Mouse (Mus musculus): ENCODE data around the gene Myom1. TPM values are rescaled to one million over a fixed set of nuclear protein-coding genes. Genes with fewer than 3 reads are reported as not detected.

The Myom1 gene
- polyA plus RNA-seq, 1 experiment from 2014 or later: 2.8 TPM

DNA sequence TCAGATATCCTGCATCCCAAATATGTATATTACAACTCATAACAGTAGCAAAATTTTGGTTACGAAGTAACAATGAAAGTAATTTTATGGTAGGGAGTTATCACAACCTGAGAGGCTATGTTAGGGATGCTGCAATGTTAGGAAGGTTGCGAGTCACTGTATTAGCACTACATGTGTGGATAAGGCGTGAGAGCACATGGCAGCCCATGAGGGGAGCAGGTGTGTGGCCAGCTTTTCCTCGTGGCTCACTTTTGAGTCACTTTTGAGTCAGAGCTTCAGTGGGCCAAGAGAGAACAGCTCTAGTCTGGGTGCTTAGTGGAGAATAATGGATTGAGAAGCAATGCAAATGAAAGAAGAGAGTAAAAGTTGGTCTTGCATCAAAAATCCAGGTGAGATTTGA lies 139.6 kb downstream of the Myom1 start:
- Histone ChIP-seq H3K9ac (no peak overlapping the region), H3K4me3 (no peak overlapping the region), H3K36me3 (no peaks in the 10 kb centered on the region), H3K27me3 (replicated peaks) (no peaks in the 10 kb centered on the region), H3K4me1 (no peaks in the 10 kb centered on the region), H3K9me3 (no peaks in the 10 kb centered on the region), H3K4me2 (replicated peaks) (no peak overlapping the region), H3K27ac (no peak overlapping the region)
- 84% methylated on average over 4 of the region's 4 CpGs for WGBS
- ATAC-seq (ENCODE audit: low FRiP score, low read depth): no peak

DNA sequence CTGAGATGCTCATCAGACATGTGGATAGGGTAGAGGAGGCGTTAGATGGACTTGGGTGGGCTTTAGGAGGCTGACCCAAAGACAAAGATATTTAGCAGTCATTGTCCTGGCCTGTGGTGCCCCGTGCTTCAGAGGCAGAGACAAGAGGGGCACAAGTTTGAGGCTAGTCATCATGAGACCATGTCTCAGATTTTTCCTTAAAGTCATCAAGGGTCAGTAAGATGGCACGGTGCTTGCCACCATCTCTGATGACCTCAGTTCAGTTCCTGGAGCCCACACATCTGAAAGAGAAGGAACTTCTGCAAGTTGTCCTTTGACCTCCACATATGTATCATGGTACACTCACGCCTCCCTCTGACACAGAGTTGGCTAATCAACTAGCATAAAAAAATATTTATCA lies 140.7 kb downstream of the Myom1 start:
- Histone ChIP-seq H3K4me2 (replicated peaks) (no peak overlapping the region), H3K27me3 (replicated peaks) (no peaks in the 10 kb centered on the region), H3K4me3 (no peak overlapping the region), H3K9me3 (no peaks in the 10 kb centered on the region), H3K4me1 (no peaks in the 10 kb centered on the region), H3K9ac (no peak overlapping the region), H3K27ac (no peak overlapping the region), H3K36me3 (no peaks in the 10 kb centered on the region)
- ATAC-seq (ENCODE audit: low FRiP score, low read depth): no peak
- WGBS: 90% methylated on average over 4 of the region's 4 CpGs

DNA sequence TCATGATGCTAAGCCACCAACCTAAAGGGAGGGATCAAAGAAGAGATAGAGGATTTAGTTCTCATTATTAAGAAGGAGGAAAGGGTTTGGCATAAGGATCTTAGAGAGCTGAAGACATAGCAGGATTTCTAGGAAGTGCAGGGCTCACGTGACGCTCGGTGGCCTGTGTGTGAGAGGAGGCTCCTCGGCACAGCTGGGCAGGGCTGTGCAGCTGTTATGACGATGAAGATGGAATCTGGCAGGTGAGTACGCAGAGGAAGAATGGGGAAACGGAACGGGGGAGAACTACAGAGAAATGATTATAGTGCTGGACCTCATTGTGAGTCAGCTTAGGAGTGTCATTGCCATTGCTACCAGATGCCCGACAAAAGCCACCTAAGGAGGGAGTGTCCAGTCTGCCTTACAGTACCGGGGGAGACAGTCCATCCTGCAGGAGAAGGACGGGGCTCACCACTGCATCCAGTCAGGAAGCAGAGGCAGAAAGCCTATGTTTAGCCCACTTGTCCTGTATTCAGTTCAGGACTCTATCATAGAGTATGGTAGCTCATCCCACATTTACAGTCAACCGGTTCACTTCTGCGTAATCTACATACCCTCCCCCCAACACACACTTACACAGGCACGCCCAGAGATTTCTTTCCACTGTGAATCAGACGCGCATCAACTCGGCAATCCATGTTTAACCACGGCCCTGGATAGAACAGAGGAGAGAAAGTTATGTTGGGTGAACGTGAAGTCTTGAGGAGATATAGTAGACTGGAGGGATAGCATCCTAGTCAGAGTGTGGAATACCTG lies 142.1 kb downstream of the Myom1 start:
- H3K4me1 ChIP-seq: no peaks in the 10 kb centered on the region
- no peaks in the 10 kb centered on the region for H3K27me3 ChIP-seq (replicated peaks)
- no peak overlapping the region for H3K9ac ChIP-seq
- no peaks in the 10 kb centered on the region for H3K9me3 ChIP-seq
- no peak overlapping the region for H3K4me3 ChIP-seq
- H3K36me3 ChIP-seq: no peaks in the 10 kb centered on the region
- ATAC-seq (ENCODE audit: low FRiP score, low read depth): no peak
- 89% methylated on average over 19 of the region's 19 CpGs for WGBS
- H3K4me2 ChIP-seq (replicated peaks): no peak overlapping the region
- H3K27ac ChIP-seq: no peak overlapping the region

DNA sequence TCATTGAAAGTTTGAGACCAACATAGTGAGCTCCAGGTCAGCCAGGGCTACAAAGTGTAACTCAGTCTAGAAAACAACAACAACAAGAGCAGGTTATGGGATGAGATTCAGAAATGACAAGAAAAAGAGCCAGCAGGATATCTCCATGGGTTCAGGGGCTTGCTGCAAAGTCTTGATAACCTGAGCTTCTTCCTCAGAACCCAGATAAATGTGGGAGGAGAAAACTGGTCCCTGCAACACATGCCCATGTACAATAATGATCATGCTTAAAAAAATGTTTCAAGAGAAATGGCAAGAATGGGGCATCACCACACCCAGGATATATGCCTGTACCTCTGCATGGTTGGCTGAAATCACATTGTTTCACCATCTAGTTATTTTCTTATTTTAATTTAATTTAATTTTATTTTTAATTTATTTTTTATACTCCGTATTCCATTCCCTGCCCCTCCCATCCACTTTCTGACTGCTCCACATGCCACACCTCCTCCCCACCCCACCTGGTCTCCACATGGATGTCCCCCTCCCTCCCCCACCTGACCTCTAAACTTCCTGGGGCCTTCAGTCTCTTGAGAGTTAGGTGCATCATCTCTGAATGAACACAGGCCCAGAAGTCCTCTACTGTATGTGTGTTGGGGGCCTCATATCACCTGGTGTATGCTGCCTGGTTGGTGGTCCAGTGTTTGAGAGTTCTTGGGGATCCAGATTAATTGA lies 143.0 kb downstream of the Myom1 start:
- Histone ChIP-seq H3K4me3 (no peak overlapping the region), H3K4me1 (no peaks in the 10 kb centered on the region), H3K9ac (no peak overlapping the region), H3K27me3 (replicated peaks) (no peaks in the 10 kb centered on the region), H3K4me2 (replicated peaks) (no peak overlapping the region), H3K9me3 (no peaks in the 10 kb centered on the region), H3K36me3 (no peaks in the 10 kb centered on the region), H3K27ac (no peak overlapping the region)
- no peak for ATAC-seq (ENCODE audit: low FRiP score, low read depth)
- 100% methylated on average over 1 of the region's 1 CpGs for WGBS

DNA sequence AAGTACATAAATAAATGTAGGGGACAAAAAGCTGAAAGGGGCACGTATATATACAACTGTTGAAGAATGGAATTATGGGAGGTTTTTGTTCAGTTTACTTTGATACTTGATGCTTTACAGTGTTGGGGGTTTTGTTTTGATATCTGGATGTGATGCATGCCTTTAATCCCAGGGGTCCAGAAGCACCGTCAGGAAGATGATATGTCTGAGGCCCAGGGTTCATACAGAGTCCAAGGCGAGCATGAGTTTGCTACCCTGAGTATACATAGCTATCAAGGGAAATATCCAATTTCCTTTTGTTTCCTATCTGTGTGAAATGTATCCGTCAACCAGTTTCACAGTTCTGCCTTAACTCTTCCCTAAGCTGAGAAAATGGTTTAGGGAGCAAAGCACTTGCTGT lies 150.9 kb downstream of the Myom1 start:
- WGBS: 58% methylated on average over 4 of the region's 4 CpGs

DNA sequence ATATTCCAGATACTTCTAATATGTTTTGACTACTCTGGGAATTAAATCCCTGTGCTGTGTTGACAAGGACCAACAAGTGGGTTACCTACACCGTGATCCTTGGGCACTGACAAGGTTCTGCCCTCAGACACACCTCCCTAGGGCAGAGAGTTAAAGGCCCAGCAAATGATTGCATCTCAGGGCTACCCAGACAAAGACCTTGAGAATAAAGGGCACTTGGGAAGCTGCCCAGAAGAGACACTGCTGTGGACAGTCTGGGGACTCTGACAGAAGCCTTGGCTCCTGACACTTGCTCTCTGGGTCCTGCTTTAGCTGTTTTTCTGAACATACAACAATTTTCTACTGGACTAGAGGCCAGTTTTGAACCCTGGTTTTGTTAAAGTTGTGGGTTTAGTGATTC lies 152.8 kb downstream of the Myom1 start:
- Histone ChIP-seq H3K4me3 (no peak overlapping the region), H3K27ac (no peak overlapping the region), H3K4me1 (peaks cover 9% of the 10 kb centered on the region), H3K27me3 (replicated peaks) (no peaks in the 10 kb centered on the region), H3K4me2 (replicated peaks) (no peak overlapping the region), H3K9ac (no peak overlapping the region), H3K9me3 (no peaks in the 10 kb centered on the region), H3K36me3 (no peaks in the 10 kb centered on the region)
- ATAC-seq (ENCODE audit: low FRiP score, low read depth): no peak
- WGBS: 61% methylated on average over 1 of the region's 1 CpGs

More for the DNA sequence above, 150.9 kb downstream of the Myom1 start:
- Histone ChIP-seq H3K4me1 (no peaks in the 10 kb centered on the region), H3K27ac (no peak overlapping the region), H3K9ac (no peak overlapping the region), H3K4me2 (replicated peaks) (no peak overlapping the region), H3K36me3 (no peaks in the 10 kb centered on the region), H3K9me3 (no peaks in the 10 kb centered on the region), H3K4me3 (no peak overlapping the region), H3K27me3 (replicated peaks) (no peaks in the 10 kb centered on the region)
- no peak for ATAC-seq (ENCODE audit: low FRiP score, low read depth)

DNA sequence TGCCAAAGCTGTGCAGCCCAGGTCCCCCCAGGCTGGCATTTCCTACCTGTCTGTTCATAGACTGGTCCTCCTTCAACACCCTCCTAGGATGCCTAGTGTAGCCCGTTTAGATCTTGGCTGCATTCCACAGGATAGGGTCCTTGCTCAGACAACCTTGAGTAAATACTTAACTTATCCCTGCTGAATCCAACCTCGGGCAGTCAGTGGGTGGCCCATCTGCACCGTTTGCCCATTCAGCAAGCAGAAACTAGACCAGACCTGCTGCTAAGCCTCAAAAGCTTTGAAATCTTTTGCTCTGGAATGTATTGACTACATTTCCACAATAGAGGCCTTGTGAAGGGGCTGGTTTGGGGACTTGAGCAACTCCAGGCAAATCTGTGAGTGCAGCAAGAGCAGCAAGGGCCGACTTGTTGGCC lies 156.7 kb downstream of the Myom1 start:
- no peak for ATAC-seq (ENCODE audit: low FRiP score, low read depth)
- peaks cover 9% of the 10 kb centered on the region for H3K4me1 ChIP-seq
- no peak overlapping the region for H3K4me2 ChIP-seq (replicated peaks)
- no peak overlapping the region for H3K4me3 ChIP-seq
- no peaks in the 10 kb centered on the region for H3K36me3 ChIP-seq
- H3K9ac ChIP-seq: no peak overlapping the region
- WGBS: 32% methylated on average over 4 of the region's 4 CpGs
- H3K27me3 ChIP-seq (replicated peaks): no peaks in the 10 kb centered on the region
- no peaks in the 10 kb centered on the region for H3K9me3 ChIP-seq
- H3K27ac ChIP-seq: no peak overlapping the region

DNA sequence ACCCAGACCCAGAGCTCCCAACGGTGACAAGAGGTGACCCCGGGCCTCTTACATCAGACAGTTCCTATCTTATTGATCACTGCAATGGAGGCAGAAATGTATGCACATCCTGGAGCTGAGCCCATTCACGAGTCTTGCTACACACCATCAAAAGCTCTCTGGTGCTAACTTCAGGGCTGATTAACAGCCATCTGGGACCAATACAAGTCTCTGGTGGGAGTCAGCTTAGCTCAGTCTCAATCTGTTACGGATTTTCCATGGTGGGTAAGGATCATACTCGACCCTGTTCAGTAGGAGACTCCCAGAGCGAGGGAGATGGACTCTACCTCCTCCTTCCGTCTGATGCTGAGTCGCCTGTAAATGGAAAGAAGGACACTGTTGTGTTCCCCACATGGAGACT lies 157.3 kb downstream of the Myom1 start:
- no peak overlapping the region for H3K4me2 ChIP-seq (replicated peaks)
- no peak overlapping the region for H3K9ac ChIP-seq
- peaks cover 9% of the 10 kb centered on the region for H3K4me1 ChIP-seq
- H3K9me3 ChIP-seq: no peaks in the 10 kb centered on the region
- no peak for ATAC-seq (ENCODE audit: low FRiP score, low read depth)
- H3K4me3 ChIP-seq: no peak overlapping the region
- no peaks in the 10 kb centered on the region for H3K36me3 ChIP-seq
- no peak overlapping the region for H3K27ac ChIP-seq
- 65% methylated on average over 8 of the region's 8 CpGs for WGBS
- H3K27me3 ChIP-seq (replicated peaks): no peaks in the 10 kb centered on the region

DNA sequence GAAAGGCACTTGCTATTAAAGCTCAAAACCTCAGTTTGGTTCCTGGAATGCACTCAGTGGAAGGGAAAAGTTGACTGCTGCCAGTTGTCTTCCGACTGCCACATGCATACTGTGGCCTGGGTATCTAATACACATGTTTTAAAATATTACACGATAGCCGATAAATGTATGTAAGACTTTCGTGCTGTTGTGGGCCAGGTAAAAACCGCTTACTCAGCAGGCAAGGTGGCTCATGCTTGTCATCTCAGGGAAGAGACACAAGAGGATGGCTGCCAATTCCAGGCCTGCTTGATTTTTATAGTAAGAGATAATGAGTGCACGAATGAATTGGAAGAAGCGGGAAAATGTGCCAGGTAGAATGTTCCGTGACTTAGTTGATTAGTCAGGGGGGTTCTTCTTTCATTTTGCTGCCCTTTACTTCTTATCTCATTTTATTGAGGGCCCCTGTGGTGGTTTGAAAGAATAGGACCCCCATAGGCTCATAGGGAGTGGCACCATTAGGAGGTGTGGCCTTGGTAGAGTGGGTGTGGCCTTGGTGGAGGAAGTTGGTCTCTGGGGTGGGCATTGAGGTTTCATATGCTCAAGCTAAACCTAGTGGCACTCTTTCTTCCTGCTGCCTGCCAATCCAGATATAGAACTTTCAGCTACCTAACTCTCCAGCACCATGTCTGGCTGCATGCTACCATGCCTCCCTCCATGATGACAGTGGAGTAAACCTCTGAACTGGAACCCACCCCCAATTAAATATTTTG lies 158.0 kb downstream of the Myom1 start:
- H3K36me3 ChIP-seq: no peaks in the 10 kb centered on the region
- H3K4me3 ChIP-seq: no peak overlapping the region
- H3K4me1 ChIP-seq: peaks cover 9% of the 10 kb centered on the region
- ATAC-seq (ENCODE audit: low FRiP score, low read depth): no peak
- 92% methylated on average over 8 of the region's 8 CpGs for WGBS
- H3K9ac ChIP-seq: no peak overlapping the region
- H3K27ac ChIP-seq: no peak overlapping the region
- H3K27me3 ChIP-seq (replicated peaks): no peaks in the 10 kb centered on the region
- no peak overlapping the region for H3K4me2 ChIP-seq (replicated peaks)
- H3K9me3 ChIP-seq: no peaks in the 10 kb centered on the region

DNA sequence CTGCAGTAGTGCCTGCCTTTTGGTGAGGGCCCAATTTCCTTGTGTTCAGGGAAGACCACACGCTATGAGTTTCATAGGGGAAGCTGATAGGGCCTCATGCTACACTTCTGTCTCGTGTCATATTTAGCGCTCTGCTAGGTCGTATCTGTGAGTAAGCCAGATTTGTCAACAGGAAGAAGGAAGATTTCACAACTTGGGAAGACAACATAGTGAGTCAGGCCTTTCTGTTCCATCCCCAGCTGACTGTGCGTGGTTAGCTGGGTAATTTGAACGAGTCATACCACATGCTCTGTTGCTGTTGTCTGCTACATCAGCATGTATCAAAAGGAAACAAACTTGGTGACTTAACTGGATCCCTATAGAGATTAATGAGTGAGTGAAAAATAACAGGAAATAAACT lies 162.6 kb downstream of the Myom1 start:
- Histone ChIP-seq H3K36me3 (no peaks in the 10 kb centered on the region), H3K9ac (no peak overlapping the region), H3K4me2 (replicated peaks) (no peak overlapping the region), H3K4me3 (no peak overlapping the region), H3K27me3 (replicated peaks) (no peaks in the 10 kb centered on the region), H3K27ac (no peak overlapping the region), H3K4me1 (no peaks in the 10 kb centered on the region), H3K9me3 (no peaks in the 10 kb centered on the region)
- ATAC-seq (ENCODE audit: low FRiP score, low read depth): no peak
- WGBS: 84% methylated on average over 6 of the region's 6 CpGs

DNA sequence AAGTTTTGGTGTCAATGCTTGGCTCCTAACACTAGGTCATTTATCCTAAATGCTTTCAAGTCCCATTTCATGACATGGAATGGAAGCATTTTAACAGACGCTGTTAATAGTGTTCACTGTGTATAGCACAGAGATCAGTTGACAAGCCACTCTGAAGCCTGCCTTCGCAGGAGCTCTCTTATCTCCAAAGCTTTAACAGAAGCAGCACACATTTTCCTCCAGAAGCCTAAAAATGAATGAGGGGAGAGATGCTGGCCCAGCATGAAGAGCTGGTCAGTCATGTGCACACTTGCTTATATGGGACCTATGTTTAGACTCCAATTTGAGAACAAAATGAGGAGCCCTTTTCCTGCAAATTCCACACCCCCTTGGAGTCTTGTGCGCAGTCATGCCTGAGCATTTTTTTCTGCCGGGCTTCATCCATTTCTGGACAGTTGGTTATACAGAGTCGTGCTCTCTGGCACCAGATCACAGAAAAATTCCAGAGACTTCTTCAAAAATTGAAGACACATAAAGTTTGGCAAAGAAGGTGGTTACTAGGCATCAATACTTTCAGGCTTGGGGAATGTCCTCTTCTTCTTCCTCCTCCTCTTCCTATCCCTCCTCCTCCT lies 165.9 kb downstream of the Myom1 start:
- 86% methylated on average over 5 of the region's 5 CpGs for WGBS

DNA sequence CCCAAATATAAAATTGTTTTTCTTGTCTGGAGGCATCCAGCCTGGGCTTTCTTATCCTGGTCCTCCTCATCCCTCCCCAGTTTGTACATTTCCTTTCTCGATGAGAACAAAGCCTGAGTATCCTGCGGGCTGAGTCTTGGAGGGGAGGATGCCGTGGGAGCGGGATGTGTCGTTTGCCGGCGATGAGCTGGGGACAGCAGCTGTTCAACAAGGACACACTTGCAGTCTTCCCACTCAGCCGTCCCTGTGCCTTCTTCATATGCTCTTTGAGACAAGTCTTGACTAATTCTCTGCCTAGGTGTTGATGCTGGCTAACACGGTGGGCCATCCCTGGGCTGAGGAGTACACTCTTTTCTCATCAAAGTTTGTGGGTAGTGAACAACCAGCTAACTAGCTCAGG lies 166.4 kb downstream of the Myom1 start:
- Histone ChIP-seq H3K9me3 (no peaks in the 10 kb centered on the region), H3K9ac (no peak overlapping the region), H3K4me3 (no peak overlapping the region), H3K36me3 (no peaks in the 10 kb centered on the region), H3K4me1 (no peaks in the 10 kb centered on the region), H3K27me3 (replicated peaks) (no peaks in the 10 kb centered on the region), H3K27ac (no peak overlapping the region), H3K4me2 (replicated peaks) (no peak overlapping the region)
- 66% methylated on average over 9 of the region's 9 CpGs for WGBS
- ATAC-seq (ENCODE audit: low FRiP score, low read depth): no peak

More for the DNA sequence above, 165.9 kb downstream of the Myom1 start:
- no peak overlapping the region for H3K9ac ChIP-seq
- no peak overlapping the region for H3K4me2 ChIP-seq (replicated peaks)
- H3K9me3 ChIP-seq: no peaks in the 10 kb centered on the region
- no peak overlapping the region for H3K4me3 ChIP-seq
- H3K36me3 ChIP-seq: no peaks in the 10 kb centered on the region
- no peaks in the 10 kb centered on the region for H3K4me1 ChIP-seq
- no peaks in the 10 kb centered on the region for H3K27me3 ChIP-seq (replicated peaks)
- H3K27ac ChIP-seq: no peak overlapping the region
- no peak for ATAC-seq (ENCODE audit: low FRiP score, low read depth)

All from neural tube, embryonic 12.5 days (tissue).